Mouse (Mus musculus) layer of hippocampus, postnatal 25 days (tissue): ENCODE measurements around the gene Rab17. TPM values are rescaled to one million over a fixed set of nuclear protein-coding genes. Genes with fewer than 3 reads are reported as not detected.

Experiments
- DNase-seq, 2 experiments: peaks; one replicate each; pipeline ENCODE4 v3.0.0; 2022; ENCODE audit warnings: mixed read lengths in 2 of 2, low spot score in 1 of 2; ENCODE audit errors: extremely low spot score in 1 of 2
- total RNA-seq, 2 experiments: library from RNA; stranded (reverse); gene quantifications; 2 replicates each; pipeline ENCODE4 v1.2.3; 2021

Rab17 gene
- total RNA-seq, 2 experiments from 2014 or later, result not detected

GRCm38 (mm10) chr1:90997136-90997535 is 27.7 kb upstream of the Rab17 start:
- no peak for DNase-seq

- no peak for DNase-seq
Measured at GRCm38 (mm10) chr1:90995916-90996315, 26.5 kb upstream of the Rab17 start.

GRCm38 (mm10) chr1:90981346-90981745 is 11.9 kb upstream of the Rab17 start:
- DNase-seq, result no peak

GRCm38 (mm10) chr1:90980638-90981330 is 11.3 kb upstream of the Rab17 start:
- no peak for DNase-seq

- no peak for DNase-seq
Measured at GRCm38 (mm10) chr1:90975960-90976359, 6.5 kb upstream of the Rab17 start.

- DNase-seq, result no peak
Measured at GRCm38 (mm10) chr1:90974906-90975649, 5.6 kb upstream of the Rab17 start.

- DNase-seq, result no peak
Measured at GRCm38 (mm10) chr1:90973574-90973911, 4.1 kb upstream of the Rab17 start.

- peak; percentile 98 to 99 for DNase-seq
Measured at GRCm38 (mm10) chr1:90972911-90973573, 3.6 kb upstream of the Rab17 start.

- DNase-seq, result no peak
Measured at GRCm38 (mm10) chr1:90969881-90970390, 475 bp upstream of the Rab17 start.

GRCm38 (mm10) chr1:90968649-90969048 is 812 bp downstream of the Rab17 start:
- DNase-seq, result no peak

GRCm38 (mm10) chr1:90967583-90967982 is 1.9 kb downstream of the Rab17 start:
- no peak for DNase-seq

GRCm38 (mm10) chr1:90962994-90963393 is 6.5 kb downstream of the Rab17 start:
- no peak for DNase-seq

GRCm38 (mm10) chr1:90962526-90962925 is 6.9 kb downstream of the Rab17 start:
- DNase-seq, result no peak

- peak; percentile 41 to 66 for DNase-seq
Measured at GRCm38 (mm10) chr1:90956245-90957096, 13.0 kb downstream of the Rab17 start.

GRCm38 (mm10) chr1:90953688-90954087 is 15.8 kb downstream of the Rab17 start:
- no peak for DNase-seq

- DNase-seq, result no peak
Measured at GRCm38 (mm10) chr1:90952808-90953207, 16.7 kb downstream of the Rab17 start, which contains the start of gene Prlh. Prlh (plus strand) TSS chr1:90953108.

- no peak for DNase-seq
Measured at GRCm38 (mm10) chr1:90951670-90952069, 17.8 kb downstream of the Rab17 start.

- no peak for DNase-seq
Measured at GRCm38 (mm10) chr1:90949309-90949708, 20.2 kb downstream of the Rab17 start.

GRCm38 (mm10) chr1:90947252-90947651 is 22.2 kb downstream of the Rab17 start:
- no peak for DNase-seq

- no peak for DNase-seq
Measured at GRCm38 (mm10) chr1:90945171-90945570, 24.3 kb downstream of the Rab17 start.
